Mouse (Mus musculus): ENCODE measurements around the gene Nxn. TPM values are rescaled to one million over a fixed set of nuclear protein-coding genes. Genes with fewer than 3 reads are reported as not detected.
A peak's percentile ranks its signal among the peaks of the same experiment; 100 is the strongest.

The Nxn gene
- polyA plus RNA-seq, 1 experiment from 2014 or later = 14.9 TPM

GRCm38 (mm10) chr11:76294078-76294477, 104.9 kb downstream of the Nxn start:
- H3K4me1 ChIP-seq (replicated peaks; ENCODE audit: control insufficient read depth, insufficient read depth, low read length) = 0 out of 2 replicates have a peak, but pooled peaks cover 4% of the 10 kb centered on the region
- WGBS = 72% methylated on average over 5 of the region's 5 CpGs
- ATAC-seq = no peak
- TF ChIP-seq CTCF (IDR thresholded peaks at IDR 0.05; ENCODE audit: low read depth) = no peak
- no peak overlapping the region for H3K4me3 ChIP-seq (ENCODE audit: low read depth, low read length)
- H3K9me3 ChIP-seq (ENCODE audit: control insufficient read depth) = no peaks in the 10 kb centered on the region
- no peak overlapping the region for H3K27ac ChIP-seq (ENCODE audit: low read depth, low read length)
- H3K36me3 ChIP-seq (ENCODE audit: control insufficient read depth, insufficient read depth) = no peaks in the 10 kb centered on the region
- no peaks in the 10 kb centered on the region for H3K27me3 ChIP-seq (replicated peaks; ENCODE audit: control insufficient read depth, insufficient read depth, low read length)
- no peak overlapping the region for H3K4me2 ChIP-seq (replicated peaks; ENCODE audit: low read depth)
- no peak overlapping the region for H3K9ac ChIP-seq (ENCODE audit: low read depth, low read length)

- Histone ChIP-seq H3K4me1 (replicated peaks; ENCODE audit: control insufficient read depth, insufficient read depth, low read length) (0 out of 2 replicates have a peak, but pooled peaks cover 4% of the 10 kb centered on the region), H3K9me3 (ENCODE audit: control insufficient read depth) (no peaks in the 10 kb centered on the region), H3K9ac (ENCODE audit: low read depth, low read length) (no peak overlapping the region), H3K27ac (ENCODE audit: low read depth, low read length) (peak overlapping the region; percentile 9), H3K4me2 (replicated peaks; ENCODE audit: low read depth) (peak overlapping the region; percentile 24; the same call in 1 of the 2 replicates), H3K4me3 (ENCODE audit: low read depth, low read length) (no peak overlapping the region), H3K36me3 (ENCODE audit: control insufficient read depth, insufficient read depth) (no peaks in the 10 kb centered on the region), H3K27me3 (replicated peaks; ENCODE audit: control insufficient read depth, insufficient read depth, low read length) (no peaks in the 10 kb centered on the region)
- WGBS = 86% methylated on average over 6 of the region's 6 CpGs
- TF ChIP-seq CTCF (IDR thresholded peaks at IDR 0.05; ENCODE audit: low read depth) = no peak
- no peak for ATAC-seq
Observed at GRCm38 (mm10) chr11:76292831-76293230, 106.1 kb downstream of the Nxn start.

GRCm38 (mm10) chr11:76292398-76292797, 106.5 kb downstream of the Nxn start:
- H3K4me1 ChIP-seq (replicated peaks; ENCODE audit: control insufficient read depth, insufficient read depth, low read length) = 0 out of 2 replicates have a peak, but pooled peaks cover 4% of the 10 kb centered on the region
- TF ChIP-seq CTCF (IDR thresholded peaks at IDR 0.05; ENCODE audit: low read depth) = no peak
- peak overlapping the region; percentile 24; the same call in 1 of the 2 replicates for H3K4me2 ChIP-seq (replicated peaks; ENCODE audit: low read depth)
- WGBS = 33% methylated on average over 15 of the region's 15 CpGs
- no peaks in the 10 kb centered on the region for H3K36me3 ChIP-seq (ENCODE audit: control insufficient read depth, insufficient read depth)
- 0 out of 2 replicates have a peak overlapping the region, but pooled peaks have one; percentile 5 for H3K4me3 ChIP-seq (ENCODE audit: low read depth, low read length)
- no peaks in the 10 kb centered on the region for H3K27me3 ChIP-seq (replicated peaks; ENCODE audit: control insufficient read depth, insufficient read depth, low read length)
- H3K9me3 ChIP-seq (ENCODE audit: control insufficient read depth) = no peaks in the 10 kb centered on the region
- no peak for ATAC-seq
- no peak overlapping the region for H3K9ac ChIP-seq (ENCODE audit: low read depth, low read length)
- H3K27ac ChIP-seq (ENCODE audit: low read depth, low read length) = peak overlapping the region; percentile 9; the same call in 1 of the 2 replicates

GRCm38 (mm10) chr11:76291960-76292359, 107.0 kb downstream of the Nxn start:
- Histone ChIP-seq H3K4me2 (replicated peaks; ENCODE audit: low read depth) (peak overlapping the region; percentile 24; the same call in 1 of the 2 replicates), H3K9me3 (ENCODE audit: control insufficient read depth) (no peaks in the 10 kb centered on the region), H3K4me3 (ENCODE audit: low read depth, low read length) (no peak overlapping the region), H3K36me3 (ENCODE audit: control insufficient read depth, insufficient read depth) (no peaks in the 10 kb centered on the region), H3K27ac (ENCODE audit: low read depth, low read length) (no peak overlapping the region), H3K27me3 (replicated peaks; ENCODE audit: control insufficient read depth, insufficient read depth, low read length) (no peaks in the 10 kb centered on the region), H3K4me1 (replicated peaks; ENCODE audit: control insufficient read depth, insufficient read depth, low read length) (0 out of 2 replicates have a peak, but pooled peaks cover 4% of the 10 kb centered on the region), H3K9ac (ENCODE audit: low read depth, low read length) (no peak overlapping the region)
- TF ChIP-seq CTCF (IDR thresholded peaks at IDR 0.05; ENCODE audit: low read depth) = no peak
- WGBS = 75% methylated on average over 4 of the region's 4 CpGs
- ATAC-seq = no peak

DNA sequence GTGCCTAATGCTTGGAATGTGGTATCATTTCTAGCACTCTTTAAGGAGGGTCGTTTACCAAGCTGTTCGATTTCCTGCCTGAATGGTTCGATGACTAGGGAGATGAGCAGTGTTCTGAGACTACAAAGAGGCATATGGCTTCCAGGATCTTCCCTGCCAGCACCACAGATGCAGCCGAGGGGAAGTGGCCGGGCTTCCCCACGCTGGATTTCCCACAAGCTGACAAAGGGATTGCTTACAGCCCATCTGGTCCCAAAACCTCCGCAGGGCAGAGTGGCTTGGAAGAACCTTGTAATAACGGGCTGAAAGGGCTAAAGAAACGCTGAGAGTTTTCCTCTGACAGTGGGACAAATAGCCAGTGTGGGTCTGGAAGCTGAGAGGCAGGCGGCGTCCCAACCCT, 108.6 kb downstream of the Nxn start:
- no peaks in the 10 kb centered on the region for H3K9me3 ChIP-seq (ENCODE audit: control insufficient read depth)
- H3K27me3 ChIP-seq (replicated peaks; ENCODE audit: control insufficient read depth, insufficient read depth, low read length) = no peaks in the 10 kb centered on the region
- no peak overlapping the region for H3K4me2 ChIP-seq (replicated peaks; ENCODE audit: low read depth)
- WGBS = 50% methylated on average over 11 of the region's 11 CpGs
- TF ChIP-seq CTCF (IDR thresholded peaks at IDR 0.05; ENCODE audit: low read depth) = no peak
- H3K9ac ChIP-seq (ENCODE audit: low read depth, low read length) = no peak overlapping the region
- 0 out of 2 replicates have a peak, but pooled peaks cover 4% of the 10 kb centered on the region for H3K4me1 ChIP-seq (replicated peaks; ENCODE audit: control insufficient read depth, insufficient read depth, low read length)
- no peak overlapping the region for H3K27ac ChIP-seq (ENCODE audit: low read depth, low read length)
- ATAC-seq = no peak
- H3K36me3 ChIP-seq (ENCODE audit: control insufficient read depth, insufficient read depth) = no peaks in the 10 kb centered on the region
- no peak overlapping the region for H3K4me3 ChIP-seq (ENCODE audit: low read depth, low read length)

GRCm38 (mm10) chr11:76288645-76289044, 110.3 kb downstream of the Nxn start:
- no peaks in the 10 kb centered on the region for H3K9me3 ChIP-seq (ENCODE audit: control insufficient read depth)
- no peak overlapping the region for H3K4me2 ChIP-seq (replicated peaks; ENCODE audit: low read depth)
- 0 out of 2 replicates have a peak, but pooled peaks cover 4% of the 10 kb centered on the region for H3K4me1 ChIP-seq (replicated peaks; ENCODE audit: control insufficient read depth, insufficient read depth, low read length)
- WGBS = 85% methylated on average over 6 of the region's 6 CpGs
- H3K36me3 ChIP-seq (ENCODE audit: control insufficient read depth, insufficient read depth) = no peaks in the 10 kb centered on the region
- no peak overlapping the region for H3K9ac ChIP-seq (ENCODE audit: low read depth, low read length)
- H3K27ac ChIP-seq (ENCODE audit: low read depth, low read length) = no peak overlapping the region
- H3K4me3 ChIP-seq (ENCODE audit: low read depth, low read length) = no peak overlapping the region
- H3K27me3 ChIP-seq (replicated peaks; ENCODE audit: control insufficient read depth, insufficient read depth, low read length) = no peaks in the 10 kb centered on the region
- no peak for TF ChIP-seq CTCF (IDR thresholded peaks at IDR 0.05; ENCODE audit: low read depth)
- no peak for ATAC-seq

All from intestine, postnatal 0 days (tissue).